In genomic region chr6:65773566-65773965, GRCm38 (mm10) we compare ENCODE assay signal across 20 mouse cellular contexts. TPM values are rescaled to one million over a fixed set of nuclear protein-coding genes. Genes with fewer than 3 reads are reported as not detected.
"Had no signal": no experiment of that assay in that cellular context is flagged by ENCODE, and none has a peak within 500 bp of the region (broad histone marks: within the 10 kb centered on the region; RNA-seq: fewer than 3 reads in every experiment).

No protein-coding gene starts in this region.

- H3K4me3 ChIP-seq: left cerebral cortex, adult 2 months; neural tube, embryonic 12.5 days; neural tube, embryonic 15.5 days had no signal

- H3K36me3 ChIP-seq: neural tube, embryonic 12.5 days; neural tube, embryonic 15.5 days had no signal

- H3K9ac ChIP-seq: liver, embryonic 14.5 days; liver, postnatal 0 days; lung, embryonic 14.5 days; neural tube, embryonic 12.5 days; neural tube, embryonic 15.5 days had no signal

- H3K4me2 ChIP-seq: lung, embryonic 14.5 days; midbrain, embryonic 11.5 days; neural tube, embryonic 12.5 days; neural tube, embryonic 15.5 days had no signal

- DNase-seq: kidney, adult 2 months; kidney, postnatal 10 days; kidney, postnatal 36 days; layer of hippocampus, postnatal 36 days; liver, postnatal 0 days; lung, embryonic 14.5 days; midbrain, embryonic 14.5 days; retina, postnatal 1 day; right cerebral cortex, postnatal 25 days; spleen, adult 18-20 months; thymus, adult 18-20 months; thymus, postnatal 36 days had no signal

- H3K27me3 ChIP-seq: neural tube, embryonic 12.5 days had no signal

- H3K9me3 ChIP-seq: neural tube, embryonic 12.5 days; neural tube, embryonic 15.5 days had no signal

- ATAC-seq: liver, postnatal 0 days; lung, postnatal 0 days had no signal

- H3K27ac ChIP-seq: left cerebral cortex, adult 2 months; liver, embryonic 14.5 days; macrophage; neural tube, embryonic 12.5 days; neural tube, embryonic 15.5 days had no signal

RNA-seq across cellular contexts. Expression of gene Prdm5, which starts 5.2 kb away (rescaled TPM):
- polyA plus RNA-seq: liver, adult 2 months had no signal
